Mouse (Mus musculus): ENCODE measurements around the gene Rnf123.

- TF ChIP-seq EP300 (IDR thresholded peaks at IDR 0.05; ENCODE audit: low read depth) (no peak), CTCF (IDR thresholded peaks at IDR 0.05; ENCODE audit: low read depth) (no peak)
Measured at GRCm38 (mm10) chr9:108082988-108083431, at the start of gene Rnf123.

All from heart, postnatal 0 days (tissue).